Mouse (Mus musculus) neural tube, embryonic 10.5 days (tissue): ENCODE results near the gene 2210016F16Rik.
"Not testable (repeated sequence)": the region's sequence is repeated elsewhere in the genome, so short reads cannot be mapped to it uniquely, and the experiment has no call there.

Experiments used
- DNase-seq: peaks from one replicate; pipeline ENCODE4 v3.0.0-alpha.2; 2017; ENCODE audit warnings: low spot score; ENCODE audit errors: extremely low spot score

Gene 2210016F16Rik

DNA sequence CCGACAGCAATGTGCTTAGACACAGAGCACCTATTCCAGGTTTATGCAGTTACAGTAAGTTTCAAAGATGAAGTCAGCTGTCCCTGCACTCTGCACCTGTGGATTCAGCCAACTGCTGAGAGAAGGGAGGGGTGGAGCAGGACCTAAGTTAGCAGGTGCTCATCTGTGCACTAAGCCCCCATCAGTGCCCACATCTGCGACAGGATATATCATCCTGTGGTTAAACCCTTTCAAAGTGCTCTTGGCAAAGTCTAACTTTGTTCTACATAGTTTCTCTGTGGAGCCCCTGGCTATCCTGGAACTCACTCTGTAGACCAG, 11.9 kb downstream of the 2210016F16Rik start:
- no peak for DNase-seq

DNA sequence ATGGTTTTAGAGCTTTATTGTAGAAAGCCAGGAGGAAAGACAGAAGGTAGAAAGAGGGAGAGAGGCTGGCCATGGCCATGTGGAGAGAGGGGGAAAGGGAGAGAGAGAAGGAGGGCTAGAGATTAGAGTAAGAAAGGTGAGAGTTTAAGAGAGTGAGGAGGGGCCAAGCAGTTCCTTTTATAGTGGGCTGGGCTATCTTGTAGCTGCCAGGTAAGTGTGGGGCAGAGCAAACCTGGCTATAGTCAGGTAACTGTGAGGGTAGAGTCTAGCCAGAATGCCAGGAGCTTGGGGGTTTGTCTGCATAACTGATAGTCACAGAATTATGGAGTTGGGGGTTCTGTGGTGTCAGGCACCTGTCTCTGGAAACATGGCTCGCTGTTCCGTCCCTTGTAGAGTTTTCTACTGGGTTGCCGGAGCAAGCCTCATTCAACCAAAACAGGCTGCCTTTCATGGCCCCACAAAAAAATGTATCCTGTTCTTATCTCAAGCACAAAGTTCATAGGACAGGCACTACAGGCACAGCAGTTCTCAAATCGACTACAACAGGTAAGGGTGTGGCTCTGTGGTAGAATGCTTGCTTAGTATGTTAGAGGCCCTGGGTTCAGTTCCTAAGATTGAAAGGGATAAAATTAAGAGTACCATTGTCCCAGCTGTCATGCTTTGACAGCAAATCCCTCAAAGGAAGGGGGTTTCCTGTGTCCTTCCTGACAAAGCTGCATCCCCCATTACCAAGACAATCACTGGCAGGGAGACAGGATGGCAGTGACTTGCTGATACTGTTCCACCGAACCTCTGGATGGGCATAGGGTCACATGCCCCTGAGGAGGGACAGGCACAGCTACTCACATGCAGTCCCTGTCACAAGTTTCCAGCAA, 12.5 kb downstream of the 2210016F16Rik start:
- no peak for DNase-seq

DNA sequence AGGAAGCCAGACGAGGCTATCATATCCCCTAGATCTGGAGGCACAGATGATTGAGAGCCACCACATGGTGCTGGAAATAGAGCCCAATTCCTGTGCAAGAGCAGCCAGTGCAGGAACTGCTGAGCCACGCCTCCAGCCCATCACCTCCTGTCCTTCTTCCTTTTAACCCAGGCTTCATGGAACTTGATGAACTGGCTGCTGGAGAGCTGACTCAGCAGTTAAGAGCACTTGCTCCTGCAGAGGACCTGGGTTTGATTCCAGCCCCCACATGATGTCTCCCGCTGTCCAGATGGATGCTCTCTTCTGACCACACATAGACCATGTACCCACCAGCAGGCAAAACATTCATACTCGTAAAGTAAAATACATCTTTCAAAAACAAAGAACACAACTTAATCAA, 16.2 kb downstream of the 2210016F16Rik start:
- DNase-seq, result no peak

DNA sequence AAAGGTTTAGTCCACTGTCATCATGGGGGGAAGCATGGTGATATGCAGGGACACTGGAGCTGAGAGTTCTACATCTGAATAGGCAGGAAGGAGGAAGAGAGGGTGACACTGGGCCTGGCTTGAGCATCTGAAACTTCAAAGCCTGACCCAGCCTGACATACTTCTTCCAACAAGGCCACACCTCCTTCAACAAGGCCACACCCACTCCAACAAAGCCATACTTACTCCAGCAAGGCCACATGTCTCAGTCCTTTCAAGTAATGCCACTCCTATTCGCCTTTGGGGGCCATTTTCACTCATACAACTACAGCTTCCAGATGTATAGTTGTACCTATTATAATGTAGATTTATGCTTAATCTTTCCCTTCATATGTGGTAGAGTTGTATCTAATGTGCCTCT, 17.4 kb downstream of the 2210016F16Rik start:
- DNase-seq, result no peak

DNA sequence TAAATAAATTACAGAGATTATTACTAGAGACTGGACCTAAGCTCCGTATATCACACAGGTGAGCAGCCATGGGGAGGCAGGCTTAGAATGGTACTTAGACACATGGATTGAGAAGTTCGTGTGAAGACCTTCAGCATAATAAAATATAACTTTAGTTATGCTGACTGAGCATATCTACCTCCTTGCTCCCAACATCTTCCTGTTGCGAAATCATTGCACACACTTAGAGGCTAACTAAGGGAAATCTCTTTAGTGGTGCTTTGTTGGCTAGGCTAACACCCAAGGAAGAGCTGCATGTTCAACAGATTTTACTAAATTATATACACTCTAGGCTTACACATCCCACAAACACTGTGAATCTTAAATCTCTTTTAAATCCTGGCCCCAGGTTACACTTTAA, 18.7 kb downstream of the 2210016F16Rik start:
- no peak for DNase-seq

DNA sequence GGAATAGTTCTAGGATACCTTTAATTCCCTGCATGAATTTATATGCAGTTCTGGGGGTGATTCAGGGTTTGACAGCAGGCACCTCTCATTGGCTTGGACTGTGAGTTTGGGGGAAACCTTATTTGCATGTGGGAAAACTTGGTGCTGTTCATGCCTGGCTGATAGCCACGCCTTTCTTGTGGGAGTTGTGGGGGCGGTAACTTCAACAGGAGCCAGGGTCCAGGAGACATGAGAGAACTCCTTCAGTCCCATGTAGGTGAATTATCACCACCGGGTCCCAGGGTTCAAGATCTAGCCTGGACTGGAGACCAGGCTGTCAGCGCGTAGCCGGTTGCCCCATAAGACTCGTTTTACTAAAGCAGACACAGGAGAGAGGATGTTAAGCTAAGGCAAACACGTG, 19.8 kb downstream of the 2210016F16Rik start:
- DNase-seq, result not testable (repeated sequence)

DNA sequence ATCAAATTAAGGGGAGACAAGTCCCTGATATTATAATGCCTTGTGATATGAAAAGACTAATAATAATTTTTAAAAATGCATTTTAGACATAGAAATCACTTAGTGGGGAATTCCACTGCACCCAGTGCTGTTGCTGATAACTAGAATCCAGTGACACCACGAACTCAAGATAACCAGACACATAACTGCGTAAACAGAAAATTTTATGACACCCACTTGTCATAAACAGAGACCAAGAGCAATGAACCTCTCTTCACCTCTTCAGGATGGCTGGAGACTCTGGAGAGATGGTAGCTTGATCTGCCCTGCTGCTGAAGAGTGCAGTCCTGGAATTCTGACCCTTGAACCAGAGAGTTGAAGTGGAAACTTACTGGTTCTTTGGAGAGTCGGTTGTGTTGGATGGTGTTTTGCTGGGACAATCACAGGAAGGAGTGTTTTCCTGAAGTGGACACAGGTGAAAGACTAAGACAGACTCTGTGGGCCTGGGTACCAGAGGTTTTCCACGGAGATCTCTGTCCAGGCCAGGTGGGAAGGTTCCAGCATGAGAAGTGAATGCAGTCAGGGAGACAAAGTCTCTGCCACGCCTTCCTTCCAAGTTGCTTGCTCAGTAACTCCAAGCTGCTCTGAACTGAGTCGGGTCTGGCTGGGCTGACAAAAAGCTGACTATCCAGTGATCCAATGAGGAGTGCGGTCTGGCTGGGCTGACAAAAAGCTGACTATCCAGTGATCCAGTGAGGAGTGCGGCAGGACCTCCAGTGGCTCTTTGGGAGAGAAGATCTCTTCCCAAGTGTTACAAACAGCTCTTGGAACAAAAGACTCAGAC, 20.5 kb downstream of the 2210016F16Rik start:
- no peak for DNase-seq

DNA sequence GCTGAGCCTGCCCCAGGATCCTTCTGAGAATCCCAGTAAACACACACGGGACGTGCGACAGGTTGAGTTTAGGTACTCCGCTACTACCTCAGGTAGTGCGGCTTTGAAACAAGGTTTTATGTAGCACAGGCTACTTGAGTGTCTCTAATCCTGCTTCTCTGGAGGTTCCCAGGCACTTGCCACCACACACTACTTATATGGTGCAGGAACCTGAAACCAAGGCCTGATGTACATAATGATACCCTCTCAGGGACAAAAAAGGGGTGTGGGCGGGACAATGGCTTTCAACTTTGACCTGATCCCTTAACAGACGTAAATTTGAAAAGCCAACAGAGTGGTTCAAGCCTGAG, 25.7 kb downstream of the 2210016F16Rik start:
- DNase-seq, result no peak

DNA sequence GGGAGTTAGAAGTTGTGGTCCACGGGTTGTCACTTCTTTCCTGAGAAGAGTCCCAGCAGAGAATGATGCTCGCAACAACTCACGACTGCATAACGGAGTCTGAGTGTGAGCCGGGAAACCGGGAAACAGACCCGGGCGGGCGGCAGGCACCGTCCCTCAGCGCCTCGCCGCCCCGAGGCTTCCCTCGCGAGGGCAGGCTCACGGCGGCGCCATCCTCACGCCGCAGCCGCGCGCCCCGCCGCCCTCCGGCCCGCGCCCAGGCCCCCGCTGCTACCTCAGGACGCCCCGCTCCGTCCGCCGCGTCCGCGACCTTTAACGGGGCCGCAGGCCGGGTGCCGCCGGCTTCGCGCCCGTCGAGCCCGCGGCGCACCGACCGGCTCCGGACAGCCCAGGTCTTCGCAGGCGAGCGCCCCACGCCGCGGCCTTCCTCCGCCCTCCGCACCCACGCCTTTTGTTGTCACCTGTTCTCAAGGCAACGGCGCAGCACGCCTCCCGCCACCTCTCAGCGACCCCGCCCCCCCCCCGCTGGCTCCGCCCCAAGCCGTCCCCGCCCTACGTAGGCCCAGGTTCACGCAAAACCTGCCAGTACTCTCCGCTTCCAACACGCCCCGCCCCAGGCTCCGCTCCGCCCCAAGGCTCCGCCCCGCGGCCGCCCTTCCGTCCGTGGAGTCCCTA, 26.3 kb downstream of the 2210016F16Rik start, which contains the start of gene Kif27:
Gene Kif27, minus strand, starts transcription at position 494 of the 675 bp plus-strand sequence.
- peak; percentile 87 for DNase-seq

DNA sequence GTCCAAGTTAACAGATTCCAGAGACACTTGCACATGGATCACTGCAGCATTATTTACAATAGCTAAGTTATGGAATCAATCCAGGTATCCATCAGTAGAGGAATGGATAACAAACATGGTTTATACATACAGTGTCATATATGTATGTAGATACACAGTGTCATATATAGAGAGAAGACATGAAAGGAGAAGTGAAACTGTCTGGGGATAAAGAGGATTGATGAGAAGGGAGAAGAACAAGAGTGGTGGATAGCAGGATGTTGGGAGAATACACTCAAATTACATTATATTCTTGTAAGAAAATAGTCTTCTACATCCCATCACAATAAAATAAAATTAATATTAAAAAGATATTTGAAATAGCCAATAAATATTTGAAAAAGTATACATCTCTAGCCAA, 32.0 kb downstream of the 2210016F16Rik start:
- DNase-seq, result no peak

DNA sequence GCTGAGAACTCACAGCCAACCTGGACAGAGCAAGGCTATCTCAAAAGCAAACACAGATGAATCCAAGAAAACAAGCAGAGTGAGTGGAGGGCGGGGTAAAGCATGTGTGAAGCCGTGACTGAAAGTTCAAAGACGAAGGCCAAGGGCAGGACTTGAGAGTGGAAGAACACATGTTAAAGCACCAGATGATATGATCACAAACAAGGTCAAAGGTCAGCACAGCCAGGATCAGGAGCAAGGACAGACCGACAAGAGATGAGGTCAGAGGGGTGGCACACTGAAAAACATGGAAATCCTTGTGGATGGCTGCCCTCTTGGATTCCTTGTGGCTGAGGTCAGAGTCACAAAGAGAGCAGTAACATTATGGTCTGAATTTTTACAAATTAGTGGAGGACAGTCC, 34.4 kb downstream of the 2210016F16Rik start:
- no peak for DNase-seq

DNA sequence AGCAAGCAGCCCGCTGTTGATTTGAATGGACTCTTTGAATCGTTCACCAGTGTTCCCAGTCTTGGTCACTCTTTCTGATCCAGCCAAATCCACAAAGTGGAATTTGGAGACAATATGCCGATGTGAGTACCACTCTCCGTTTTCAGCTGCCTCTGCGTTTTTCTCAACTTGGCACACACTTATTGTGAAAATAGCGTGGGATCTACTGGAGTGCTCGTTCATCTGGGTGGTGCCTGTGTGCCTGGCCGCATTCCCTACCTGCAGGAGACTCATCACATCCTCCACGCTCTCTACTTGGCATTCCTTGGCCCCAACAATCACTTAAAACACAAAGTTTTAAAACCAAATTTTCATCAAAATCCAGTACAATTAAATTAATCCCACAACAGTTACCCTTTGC, 40.5 kb downstream of the 2210016F16Rik start:
- DNase-seq, result no peak

DNA sequence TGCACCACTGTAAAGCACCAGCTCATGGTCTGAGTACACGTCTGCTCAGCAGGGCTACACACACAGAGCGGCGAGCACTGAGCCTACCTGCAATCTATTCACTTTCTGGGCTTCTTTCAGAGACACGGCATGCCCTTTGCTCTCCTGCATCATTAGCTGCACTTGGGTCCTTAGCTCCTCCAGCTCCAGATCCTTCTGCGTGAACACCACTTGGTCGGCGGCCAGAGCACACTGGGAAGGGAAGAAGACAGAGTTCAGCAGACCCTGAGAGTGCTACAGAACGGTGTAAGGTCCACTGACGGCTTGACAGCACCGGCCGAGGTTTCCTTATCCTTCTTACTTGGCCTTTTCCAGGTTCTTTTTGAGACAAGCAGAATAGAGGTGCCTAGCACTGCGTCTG, 47.6 kb downstream of the 2210016F16Rik start:
- DNase-seq, result no peak

DNA sequence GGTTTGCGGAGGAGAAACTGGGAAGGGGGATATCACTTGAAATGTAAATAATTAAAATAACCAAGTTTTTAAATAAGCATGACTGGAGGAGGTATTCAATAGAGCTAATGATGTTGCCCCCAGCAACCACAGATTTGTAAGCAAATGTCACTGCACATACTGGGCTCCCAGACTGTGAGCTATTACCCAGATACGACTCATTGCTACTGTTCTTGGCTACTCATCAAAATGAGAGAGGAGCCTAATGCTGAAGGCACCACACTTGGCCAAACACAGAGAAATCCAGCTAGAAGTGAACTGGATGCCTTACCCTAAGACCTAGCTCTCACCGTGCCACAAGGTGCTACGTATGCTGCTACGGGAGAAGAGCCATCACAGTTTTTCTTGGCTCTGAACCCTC, 50.9 kb downstream of the 2210016F16Rik start:
- no peak for DNase-seq
